Mouse (Mus musculus) spleen, postnatal 4 days (tissue): ENCODE results near the gene Grk2.
A peak's percentile ranks its signal among the peaks of the same experiment; 100 is the strongest.
"Not testable (repeated sequence)": the region's sequence is repeated elsewhere in the genome, so short reads cannot be mapped to it uniquely, and the experiment has no call there.

ENCODE experiments used
- DNase-seq, 2 experiments: peaks; one replicate each; pipeline ENCODE4 v3.0.0; 2022; ENCODE audit warnings: low spot score in 2 of 2

Grk2 gene

GRCm38 (mm10) chr19:4270187-4270586 is 35.8 kb downstream of the Grk2 start:
- DNase-seq, result peak in 1 of 2 experiments; percentile 11

- DNase-seq, result peak; percentile 64 to 81
Observed at GRCm38 (mm10) chr19:4268566-4269361, 37.3 kb downstream of the Grk2 start, which contains the start of gene Ssh3. Gene Ssh3, minus strand, starts transcription at chr19:4269180.

DNA sequence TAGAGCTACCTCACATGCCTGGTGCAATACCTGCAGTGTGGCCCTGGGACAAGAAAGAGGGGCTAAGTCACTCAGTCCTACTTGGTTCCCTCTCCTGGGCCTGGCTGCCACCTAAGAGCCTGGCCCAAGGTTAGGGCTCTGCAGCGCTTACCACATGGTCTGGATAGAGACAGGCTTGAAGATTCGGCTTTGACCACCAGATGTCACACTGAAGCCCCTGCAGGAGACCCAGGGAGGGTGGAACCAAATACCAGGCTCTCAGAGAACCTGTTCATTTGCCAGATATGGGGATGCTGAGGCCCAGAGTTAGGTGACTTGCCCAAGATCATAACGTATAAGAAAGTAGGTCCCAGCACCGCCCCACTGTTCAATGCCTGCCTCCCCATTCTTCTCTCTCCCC is 40.1 kb downstream of the Grk2 start:
- peak in 1 of 2 experiments; percentile 16 for DNase-seq

DNA sequence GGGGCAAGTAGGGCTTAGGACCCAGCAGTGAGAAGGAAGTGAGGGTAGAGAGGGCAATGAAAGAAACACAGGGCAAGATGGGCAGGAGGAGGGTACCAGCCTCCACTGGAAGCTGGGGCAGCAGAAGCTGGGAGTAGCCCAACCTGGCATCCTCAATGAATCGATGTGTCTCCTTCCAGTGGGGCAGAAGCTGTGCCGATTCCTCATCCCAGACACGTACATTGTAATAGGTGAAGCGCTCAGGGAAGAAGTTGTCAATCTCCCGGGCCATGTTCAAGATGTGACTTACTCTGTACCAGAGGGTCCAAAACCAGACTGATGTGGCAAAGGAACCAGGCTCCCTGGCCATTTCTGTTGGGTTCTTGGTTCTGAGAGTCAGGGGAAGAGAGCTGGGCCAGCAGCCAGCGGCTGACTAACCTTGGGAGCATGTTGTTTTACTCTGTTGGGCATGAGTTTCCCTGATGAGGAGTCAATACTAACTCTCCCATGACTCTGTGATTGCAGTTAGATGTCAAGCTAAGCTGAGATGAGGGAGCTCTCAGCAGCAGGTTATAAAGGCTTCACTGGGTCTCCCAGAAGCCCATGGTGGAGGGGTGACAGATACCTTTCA is 41.7 kb downstream of the Grk2 start:
- DNase-seq, result no peak

DNA sequence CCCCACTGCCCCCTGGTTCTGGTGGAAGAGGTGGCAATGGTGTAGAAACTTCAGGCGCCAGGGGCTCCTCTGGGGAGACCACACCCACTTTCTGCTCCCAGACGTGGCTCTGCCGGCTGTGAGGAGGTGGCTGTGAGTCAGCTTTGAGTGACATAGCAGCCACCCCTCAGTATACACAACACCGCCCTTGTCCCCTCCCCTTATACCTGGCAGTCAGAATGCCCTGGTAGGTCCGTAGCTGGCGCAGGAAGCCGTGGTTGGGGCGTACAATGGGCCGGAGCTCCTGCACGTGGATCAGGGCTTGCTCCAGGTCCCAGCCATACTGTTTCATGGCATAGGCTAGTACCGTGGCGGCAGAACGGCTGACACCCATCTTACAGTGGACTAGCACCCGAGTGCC is 42.3 kb downstream of the Grk2 start:
- DNase-seq, result peak in 1 of 2 experiments; percentile 61

GRCm38 (mm10) chr19:4262756-4263155 is 43.3 kb downstream of the Grk2 start:
- DNase-seq, result no peak

DNA sequence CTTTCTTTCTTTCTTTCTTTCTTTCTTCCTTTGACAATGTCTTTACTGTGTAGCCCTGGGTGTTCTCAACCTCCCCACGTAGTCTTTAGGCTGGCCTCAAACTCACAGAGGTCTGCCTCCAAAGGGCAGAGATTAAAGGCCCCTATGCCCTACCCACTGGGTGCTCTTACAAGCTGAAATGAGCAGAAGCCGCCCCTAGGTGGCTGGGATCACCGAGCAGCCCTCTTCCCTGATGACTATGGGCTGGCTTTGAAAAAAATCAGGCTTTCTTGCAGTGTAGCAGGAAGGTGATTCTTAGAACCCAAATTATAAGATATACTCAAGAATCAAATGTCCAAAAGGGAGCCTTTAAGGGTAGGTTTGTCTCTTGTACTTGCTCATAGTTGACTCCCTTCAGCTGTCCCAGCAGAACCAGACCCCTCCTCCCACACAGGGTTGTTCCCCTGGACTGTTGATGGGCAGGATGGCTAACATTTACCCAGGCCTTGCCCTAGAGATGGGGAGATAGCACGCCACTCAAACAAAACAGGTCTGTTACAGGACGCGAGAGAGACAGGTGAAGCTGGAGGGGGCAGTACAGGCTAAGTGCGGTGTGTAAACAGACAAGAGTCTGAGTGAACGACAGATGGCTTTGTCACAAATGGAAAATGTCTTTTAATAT is 44.9 kb downstream of the Grk2 start:
- DNase-seq, result peak in 1 of 2 experiments; percentile 23

- peak in 1 of 2 experiments; percentile 19 for DNase-seq
Observed at GRCm38 (mm10) chr19:4257897-4258252, 48.1 kb downstream of the Grk2 start.

DNA sequence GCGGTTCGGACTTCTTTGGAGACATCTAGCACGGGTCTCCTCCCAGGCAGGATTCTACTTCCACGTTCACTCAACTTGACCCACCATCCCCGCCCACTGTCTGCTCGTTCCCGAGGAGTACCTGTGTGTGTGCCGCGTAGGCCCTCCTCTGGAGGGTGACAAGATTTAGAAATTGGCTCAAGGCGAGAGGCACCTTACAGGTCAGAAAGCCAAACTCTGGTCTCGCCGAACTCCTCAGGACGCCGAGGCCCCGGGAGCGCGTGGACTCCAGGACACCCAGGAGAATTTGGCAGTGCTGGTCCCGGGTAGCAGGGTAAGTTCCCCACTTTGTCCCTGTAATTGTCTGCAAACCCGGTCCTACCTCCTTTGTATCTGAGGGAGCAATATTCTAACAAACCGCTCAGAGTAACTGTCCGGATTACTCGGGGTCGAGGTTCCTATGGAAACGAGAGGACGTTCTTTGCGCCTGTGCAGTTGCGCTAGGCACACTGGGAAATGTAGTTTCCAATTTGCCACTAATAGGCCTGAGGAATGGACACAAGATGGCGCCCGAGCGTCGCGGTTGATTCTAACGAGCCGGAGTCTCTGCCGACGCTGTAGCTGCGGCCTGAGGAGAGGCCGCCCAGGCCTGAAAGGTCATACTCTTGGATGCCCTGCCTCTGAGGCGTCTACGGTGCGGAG is 48.7 kb downstream of the Grk2 start:
- DNase-seq, result peak; percentile 91 to 96

DNA sequence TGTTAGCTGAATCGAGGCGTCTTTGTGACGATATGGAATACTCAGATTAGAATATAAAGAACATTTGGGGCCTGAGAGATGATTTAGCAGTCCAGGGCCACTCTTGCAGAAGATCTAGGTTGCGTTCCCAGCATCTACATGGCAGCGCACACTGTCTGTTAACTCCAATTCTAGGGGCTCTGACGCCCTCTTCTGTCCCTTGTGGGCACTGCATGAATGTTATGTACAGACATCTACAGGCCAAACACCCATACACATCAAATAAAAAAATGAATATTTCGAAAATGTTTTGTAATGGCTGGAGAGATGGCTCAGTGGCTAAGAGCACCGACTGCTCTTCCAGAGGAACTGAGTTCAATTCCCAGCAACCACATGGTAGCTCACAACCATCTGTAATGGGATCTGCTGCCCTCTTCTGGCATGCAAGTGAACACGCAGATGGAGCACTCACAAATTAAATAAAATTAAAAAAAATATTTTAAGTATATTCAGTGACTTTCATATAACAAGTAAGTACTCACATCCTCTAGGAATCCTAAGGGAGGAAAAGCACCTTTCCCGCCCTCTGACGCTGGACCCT is 50.3 kb downstream of the Grk2 start:
- DNase-seq, result no peak

GRCm38 (mm10) chr19:4254230-4254629 is 51.8 kb downstream of the Grk2 start:
- no peak for DNase-seq

GRCm38 (mm10) chr19:4248683-4249082 is 57.3 kb downstream of the Grk2 start:
- DNase-seq, result not testable (repeated sequence)

- DNase-seq, result no peak
Observed at GRCm38 (mm10) chr19:4247010-4247409, 59.0 kb downstream of the Grk2 start.

DNA sequence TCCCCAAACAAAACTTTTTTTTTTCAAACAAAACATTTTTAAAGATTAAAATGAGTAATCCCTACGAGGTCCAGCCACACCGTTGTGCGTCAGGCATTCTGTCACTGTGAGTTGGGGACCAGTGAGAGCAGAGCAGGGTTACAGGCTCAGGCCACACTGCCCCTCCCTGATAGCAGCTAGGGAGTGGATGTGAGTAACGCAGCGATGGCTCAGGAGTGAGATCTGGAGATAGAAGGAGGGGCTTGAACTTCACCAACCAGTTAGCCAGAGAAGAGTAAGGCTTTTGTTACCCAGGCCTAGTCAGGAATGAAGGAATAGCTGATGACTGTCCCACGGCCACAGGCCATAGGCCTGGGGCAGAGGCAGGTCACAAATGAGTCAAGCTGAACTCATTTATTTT is 61.2 kb downstream of the Grk2 start:
- no peak for DNase-seq

- no peak for DNase-seq
Observed at GRCm38 (mm10) chr19:4242416-4242815, 63.6 kb downstream of the Grk2 start.

- no peak for DNase-seq
Observed at GRCm38 (mm10) chr19:4240247-4240668, 65.8 kb downstream of the Grk2 start.
